Mouse (Mus musculus): ENCODE measurements at regions not wholly inside any gene's neighbourhood (a gene's known extent, or its start where the extent isn't known, plus 50 kb on each side); places are given as distances from the start of the nearest gene placed in this dataset.
"Not testable (repeated sequence)": the region's sequence is repeated elsewhere in the genome, so short reads cannot be mapped to it uniquely, and the experiment has no call there.

GRCm38 (mm10) chr15:5839963-5840362 lies 459.6 kb upstream of the Dab2 start:
- Histone ChIP-seq H3K9ac (no peak overlapping the region), H3K4me2 (no peak overlapping the region), H3K4me1 (no peaks in the 10 kb centered on the region), H3K27me3 (no peaks in the 10 kb centered on the region), H3K36me3 (no peaks in the 10 kb centered on the region), H3K4me3 (no peak overlapping the region), H3K9me3 (no peaks in the 10 kb centered on the region), H3K27ac (no peak overlapping the region)
- 76% methylated on average over 4 of the region's 4 CpGs for WGBS
- ATAC-seq (ENCODE audit: insufficient number of reproducible peaks, low FRiP score, low TSS enrichment, low read depth): no peak

GRCm38 (mm10) chr15:5841369-5842149 lies 458.0 kb upstream of the Dab2 start:
- not testable (repeated sequence) for H3K36me3 ChIP-seq; H3K4me1 ChIP-seq; ATAC-seq (ENCODE audit: insufficient number of reproducible peaks, low FRiP score, low TSS enrichment, low read depth); H3K27ac ChIP-seq; H3K4me2 ChIP-seq; H3K4me3 ChIP-seq; H3K27me3 ChIP-seq; H3K9me3 ChIP-seq; H3K9ac ChIP-seq
- whole genome bisulfite sequencing: 92% methylated on average over 15 of the region's 15 CpGs

GRCm38 (mm10) chr15:5846571-5846970 lies 453.0 kb upstream of the Dab2 start:
- Histone ChIP-seq H3K9ac (no peak overlapping the region), H3K27me3 (no peaks in the 10 kb centered on the region), H3K9me3 (no peaks in the 10 kb centered on the region), H3K36me3 (no peaks in the 10 kb centered on the region), H3K27ac (no peak overlapping the region), H3K4me1 (no peaks in the 10 kb centered on the region), H3K4me3 (no peak overlapping the region), H3K4me2 (no peak overlapping the region)
- ATAC-seq (ENCODE audit: insufficient number of reproducible peaks, low FRiP score, low TSS enrichment, low read depth): no peak
- WGBS: 84% methylated on average over 5 of the region's 5 CpGs

GRCm38 (mm10) chr15:5847413-5848100 lies 452.0 kb upstream of the Dab2 start:
- H3K4me2 ChIP-seq: no peak overlapping the region
- no peak overlapping the region for H3K9ac ChIP-seq
- H3K27ac ChIP-seq: no peak overlapping the region
- no peak overlapping the region for H3K4me3 ChIP-seq
- no peak for ATAC-seq (ENCODE audit: insufficient number of reproducible peaks, low FRiP score, low TSS enrichment, low read depth)
- H3K36me3 ChIP-seq: no peaks in the 10 kb centered on the region
- no peaks in the 10 kb centered on the region for H3K27me3 ChIP-seq
- H3K4me1 ChIP-seq: no peaks in the 10 kb centered on the region
- no peaks in the 10 kb centered on the region for H3K9me3 ChIP-seq
- 92% methylated on average over 3 of the region's 3 CpGs for WGBS

GRCm38 (mm10) chr15:5852523-5852922 lies 447.1 kb upstream of the Dab2 start:
- H3K4me3 ChIP-seq: no peak overlapping the region
- no peaks in the 10 kb centered on the region for H3K4me1 ChIP-seq
- ATAC-seq (ENCODE audit: insufficient number of reproducible peaks, low FRiP score, low TSS enrichment, low read depth): no peak
- no peaks in the 10 kb centered on the region for H3K9me3 ChIP-seq
- no peak overlapping the region for H3K9ac ChIP-seq
- no peaks in the 10 kb centered on the region for H3K36me3 ChIP-seq
- no peak overlapping the region for H3K4me2 ChIP-seq
- WGBS: 64% methylated on average over 3 of the region's 3 CpGs
- H3K27ac ChIP-seq: no peak overlapping the region
- no peaks in the 10 kb centered on the region for H3K27me3 ChIP-seq

GRCm38 (mm10) chr15:5869289-5869688 lies 430.3 kb upstream of the Dab2 start:
- H3K27me3 ChIP-seq: no peaks in the 10 kb centered on the region

GRCm38 (mm10) chr15:5869866-5870265 lies 429.7 kb upstream of the Dab2 start:
- no peak overlapping the region for H3K4me2 ChIP-seq
- WGBS: 71% methylated on average over 2 of the region's 2 CpGs
- H3K27me3 ChIP-seq: no peaks in the 10 kb centered on the region
- ATAC-seq (ENCODE audit: insufficient number of reproducible peaks, low FRiP score, low TSS enrichment, low read depth): no peak
- H3K4me1 ChIP-seq: peaks cover 5% of the 10 kb centered on the region; the same call in 1 of the 2 replicates
- no peak overlapping the region for H3K9ac ChIP-seq
- H3K36me3 ChIP-seq: no peaks in the 10 kb centered on the region
- H3K4me3 ChIP-seq: no peak overlapping the region
- no peaks in the 10 kb centered on the region for H3K9me3 ChIP-seq
- H3K27ac ChIP-seq: no peak overlapping the region

More at GRCm38 (mm10) chr15:5869289-5869688, 430.3 kb upstream of the Dab2 start:
- no peaks in the 10 kb centered on the region for H3K36me3 ChIP-seq
- H3K27ac ChIP-seq: no peak overlapping the region
- H3K4me2 ChIP-seq: no peak overlapping the region
- 25% methylated on average over 12 of the region's 12 CpGs for whole genome bisulfite sequencing
- no peak overlapping the region for H3K9ac ChIP-seq
- no peaks in the 10 kb centered on the region for H3K9me3 ChIP-seq
- ATAC-seq (ENCODE audit: insufficient number of reproducible peaks, low FRiP score, low TSS enrichment, low read depth): no peak
- H3K4me3 ChIP-seq: no peak overlapping the region
- peaks cover 5% of the 10 kb centered on the region; the same call in 1 of the 2 replicates for H3K4me1 ChIP-seq

GRCm38 (mm10) chr15:5872042-5872441 lies 427.5 kb upstream of the Dab2 start:
- H3K9me3 ChIP-seq: no peaks in the 10 kb centered on the region
- H3K4me3 ChIP-seq: no peak overlapping the region
- no peak overlapping the region for H3K4me2 ChIP-seq
- peaks cover 5% of the 10 kb centered on the region; the same call in 1 of the 2 replicates for H3K4me1 ChIP-seq
- ATAC-seq (ENCODE audit: insufficient number of reproducible peaks, low FRiP score, low TSS enrichment, low read depth): no peak
- no peak overlapping the region for H3K27ac ChIP-seq
- WGBS: 81% methylated on average over 3 of the region's 3 CpGs
- no peaks in the 10 kb centered on the region for H3K36me3 ChIP-seq
- no peaks in the 10 kb centered on the region for H3K27me3 ChIP-seq
- no peak overlapping the region for H3K9ac ChIP-seq

- Histone ChIP-seq H3K4me2 (no peak overlapping the region), H3K4me3 (no peak overlapping the region), H3K4me1 (no peaks in the 10 kb centered on the region), H3K9me3 (no peaks in the 10 kb centered on the region), H3K36me3 (no peaks in the 10 kb centered on the region), H3K9ac (no peak overlapping the region), H3K27me3 (no peaks in the 10 kb centered on the region), H3K27ac (no peak overlapping the region)
- WGBS: 85% methylated on average over 5 of the region's 5 CpGs
- ATAC-seq (ENCODE audit: insufficient number of reproducible peaks, low FRiP score, low TSS enrichment, low read depth): no peak
Measured at GRCm38 (mm10) chr15:5877749-5878148, 421.8 kb upstream of the Dab2 start.

GRCm38 (mm10) chr15:5891188-5891587 lies 408.4 kb upstream of the Dab2 start:
- Histone ChIP-seq H3K27me3 (no peaks in the 10 kb centered on the region), H3K4me1 (no peaks in the 10 kb centered on the region), H3K4me3 (no peak overlapping the region), H3K9ac (no peak overlapping the region), H3K36me3 (no peaks in the 10 kb centered on the region), H3K4me2 (no peak overlapping the region), H3K9me3 (no peaks in the 10 kb centered on the region), H3K27ac (no peak overlapping the region)
- no peak for ATAC-seq (ENCODE audit: insufficient number of reproducible peaks, low FRiP score, low TSS enrichment, low read depth)
- 87% methylated on average over 3 of the region's 3 CpGs for WGBS

GRCm38 (mm10) chr15:5892034-5892433 lies 407.6 kb upstream of the Dab2 start:
- Histone ChIP-seq H3K36me3 (no peaks in the 10 kb centered on the region), H3K4me3 (no peak overlapping the region), H3K4me1 (no peaks in the 10 kb centered on the region), H3K9me3 (no peaks in the 10 kb centered on the region), H3K4me2 (no peak overlapping the region), H3K9ac (no peak overlapping the region), H3K27ac (no peak overlapping the region), H3K27me3 (no peaks in the 10 kb centered on the region)
- ATAC-seq (ENCODE audit: insufficient number of reproducible peaks, low FRiP score, low TSS enrichment, low read depth): no peak
- WGBS: 82% methylated on average over 3 of the region's 3 CpGs

- not testable (repeated sequence) for H3K4me2 ChIP-seq; H3K27me3 ChIP-seq; H3K4me1 ChIP-seq; H3K4me3 ChIP-seq; H3K27ac ChIP-seq; H3K9me3 ChIP-seq; H3K9ac ChIP-seq; H3K36me3 ChIP-seq; ATAC-seq (ENCODE audit: insufficient number of reproducible peaks, low FRiP score, low TSS enrichment, low read depth)
- 85% methylated on average over 5 of the region's 5 CpGs for WGBS
Measured at GRCm38 (mm10) chr15:5895688-5896470, 403.7 kb upstream of the Dab2 start.
